Mouse (Mus musculus) midbrain, embryonic 15.5 days (tissue): ENCODE results near the gene Slc12a3. TPM values are rescaled to one million over a fixed set of nuclear protein-coding genes. Genes with fewer than 3 reads are reported as not detected.
A peak's percentile ranks its signal among the peaks of the same experiment; 100 is the strongest.

ENCODE experiments used
- ATAC-seq: fragments of 200-750 bp; cut with Nextera tagmentation; replicated peaks from 2 replicates; pipeline ENCODE4 v1.8.0; 2017; ENCODE audit warnings: moderate TSS enrichment
- H3K27ac ChIP-seq: fragments of 300-500 bp; sonication (generic); 2 replicates; pipeline ENCODE4 v1.5.1; 2015; ENCODE audit warnings: mild to moderate bottlenecking, inconsistent platforms
- H3K27me3 ChIP-seq: fragments of 300-500 bp; sonication (generic); replicated peaks from 2 replicates; pipeline ENCODE4 v1.6.1; 2015; ENCODE audit warnings: inconsistent platforms
- H3K36me3 ChIP-seq: fragments of 300-500 bp; sonication (generic); replicated peaks from 2 replicates; pipeline ENCODE4 v1.6.1; 2015; ENCODE audit warnings: inconsistent platforms
- H3K4me1 ChIP-seq: fragments of 300-500 bp; sonication (generic); 2 replicates; pipeline ENCODE4 v1.6.1; 2015; ENCODE audit warnings: inconsistent platforms
- H3K4me2 ChIP-seq: fragments of 300-500 bp; sonication (generic); 2 replicates; pipeline ENCODE4 v1.6.1; 2015; ENCODE audit warnings: inconsistent platforms, mild to moderate bottlenecking, moderate library complexity
- H3K4me3 ChIP-seq: fragments of 300-500 bp; sonication (generic); 2 replicates; pipeline ENCODE4 v1.5.1; 2015; ENCODE audit warnings: mild to moderate bottlenecking, inconsistent platforms
- H3K9ac ChIP-seq: fragments of 300-500 bp; sonication (generic); 2 replicates; pipeline ENCODE4 v1.6.1; 2015; ENCODE audit warnings: mild to moderate bottlenecking, inconsistent platforms
- H3K9me3 ChIP-seq: fragments of 300-500 bp; sonication (generic); 2 replicates; pipeline ENCODE4 v1.6.1; 2016; ENCODE audit warnings: inconsistent platforms
- WGBS: fragments of 180-500 bp; shearing (Covaris S2); methylation state at CpG from one replicate; pipeline ENCODE4 v1.1.7; 2015; ENCODE audit warnings: mixed read lengths; 5-methylcytosine and 5-hydroxymethylcytosine counted together
- polyA plus RNA-seq: library from polyadenylated mRNA; unstranded; fragments of >200 nt; fragmentation: Nextera tagmentation; extraction: Ambion mirVana; gene quantifications from 2 replicates; pipeline ENCODE4 v1.2.1, GENCODE M21; 2015

Slc12a3 gene
- polyA plus RNA-seq, 1 experiment from 2014 or later, result 0.05 TPM

DNA sequence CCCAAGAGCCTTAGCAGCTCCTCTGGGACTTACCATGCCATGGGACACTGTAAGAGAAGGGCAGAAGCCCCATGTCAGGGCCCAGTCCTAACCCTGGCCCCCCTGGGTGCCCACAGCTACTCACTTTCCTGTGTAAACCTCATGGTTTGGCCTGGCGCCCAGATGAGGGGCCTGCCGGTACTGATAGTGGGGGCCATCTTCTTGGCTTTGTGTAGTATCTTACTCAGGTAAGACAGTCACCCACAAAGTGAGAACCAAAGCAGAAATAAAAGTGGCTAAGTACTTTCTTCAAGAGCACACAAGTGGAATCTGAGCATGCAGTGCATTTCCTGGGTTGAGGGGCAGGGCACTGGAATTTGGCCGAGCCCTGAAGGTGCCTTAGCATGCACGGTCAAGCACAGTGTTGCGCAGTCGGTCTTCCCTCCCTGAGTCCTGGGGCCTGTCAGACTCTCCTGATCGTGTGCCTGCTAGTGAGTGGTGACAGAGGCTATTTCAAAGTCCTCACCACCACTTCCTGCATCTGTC lies 21.9 kb upstream of the Slc12a3 start:
- Histone ChIP-seq H3K27me3 (no peaks in the 10 kb centered on the region), H3K9ac (no peak overlapping the region), H3K36me3 (peaks cover 68% of the 10 kb centered on the region), H3K27ac (no peak overlapping the region), H3K4me3 (no peak overlapping the region), H3K4me1 (no peaks in the 10 kb centered on the region), H3K9me3 (no peaks in the 10 kb centered on the region), H3K4me2 (no peak overlapping the region)
- no peak for ATAC-seq
- WGBS, result 93% methylated on average over 7 of the region's 7 CpGs

DNA sequence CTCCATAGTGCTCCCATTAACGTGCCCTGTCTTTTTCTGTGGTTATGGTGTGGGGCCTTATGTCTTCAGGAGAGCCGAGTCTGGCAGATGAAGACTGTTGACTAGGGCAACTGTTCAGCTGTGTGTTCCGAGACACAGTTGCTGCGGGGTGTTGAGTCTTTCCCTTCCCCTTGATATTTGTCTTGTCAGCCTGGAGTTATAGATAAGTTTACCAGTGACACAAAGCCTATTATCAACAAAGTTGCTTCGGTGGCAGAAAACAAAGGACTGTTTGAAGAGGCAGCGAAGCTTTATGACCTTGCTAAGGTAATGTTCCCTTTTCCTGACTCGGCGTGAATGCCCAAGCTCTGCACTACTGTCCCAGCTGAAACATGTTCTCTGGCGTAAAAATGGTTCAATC lies 21.3 kb upstream of the Slc12a3 start:
- H3K27ac ChIP-seq, result no peak overlapping the region
- no peaks in the 10 kb centered on the region for H3K27me3 ChIP-seq
- H3K9me3 ChIP-seq, result no peaks in the 10 kb centered on the region
- 92% methylated on average over 9 of the region's 9 CpGs for WGBS
- no peak for ATAC-seq
- no peak overlapping the region for H3K9ac ChIP-seq
- H3K36me3 ChIP-seq, result peaks cover 65% of the 10 kb centered on the region
- no peaks in the 10 kb centered on the region for H3K4me1 ChIP-seq
- no peak overlapping the region for H3K4me2 ChIP-seq
- no peak overlapping the region for H3K4me3 ChIP-seq

DNA sequence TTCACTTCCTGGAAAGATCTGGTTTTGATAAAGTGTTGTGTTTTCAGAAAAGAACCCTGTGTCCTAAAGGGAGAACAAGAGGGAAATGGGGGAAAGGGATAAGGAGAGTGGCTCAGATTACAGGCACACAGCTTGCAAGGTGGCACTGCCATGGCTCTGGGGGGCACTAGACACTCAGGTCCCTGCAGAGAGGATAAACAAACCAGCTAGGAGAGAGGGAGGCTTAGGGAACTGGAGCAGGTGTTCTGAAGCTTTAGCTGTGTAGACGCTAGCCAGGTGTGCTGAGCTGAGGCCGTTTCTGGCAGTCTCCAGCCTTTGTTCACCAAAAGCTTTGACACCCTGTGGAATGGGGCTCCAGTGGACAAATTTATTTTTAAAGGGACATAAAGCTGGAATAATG lies 14.9 kb upstream of the Slc12a3 start:
- ATAC-seq, result no peak
- H3K36me3 ChIP-seq, result peaks cover 57% of the 10 kb centered on the region
- H3K9me3 ChIP-seq, result no peaks in the 10 kb centered on the region
- no peak overlapping the region for H3K27ac ChIP-seq
- no peaks in the 10 kb centered on the region for H3K4me1 ChIP-seq
- H3K4me2 ChIP-seq, result no peak overlapping the region
- WGBS, result 82% methylated on average over 2 of the region's 2 CpGs
- H3K27me3 ChIP-seq, result no peaks in the 10 kb centered on the region
- H3K4me3 ChIP-seq, result no peak overlapping the region
- no peak overlapping the region for H3K9ac ChIP-seq

DNA sequence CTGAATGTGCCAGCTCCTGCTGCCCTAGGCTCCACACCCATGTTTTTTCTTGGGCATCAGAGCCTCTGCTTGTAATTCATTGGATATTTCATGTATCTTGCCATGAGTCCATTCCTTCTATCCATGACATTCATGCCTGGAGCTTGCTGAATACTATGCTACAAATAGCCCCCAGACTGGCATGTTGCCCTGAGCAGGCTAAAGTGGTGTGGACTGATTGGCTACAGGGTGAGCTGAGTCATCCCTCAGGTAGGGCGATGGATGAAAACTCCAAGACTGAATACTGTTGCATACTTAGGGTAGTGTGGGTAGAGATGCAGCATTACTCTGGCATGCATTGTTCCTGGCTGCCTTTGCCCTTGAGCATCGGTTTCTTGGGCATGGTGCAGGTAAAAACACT lies 11.8 kb upstream of the Slc12a3 start:
- Histone ChIP-seq H3K27me3 (no peaks in the 10 kb centered on the region), H3K4me1 (no peaks in the 10 kb centered on the region), H3K36me3 (peaks cover 33% of the 10 kb centered on the region), H3K27ac (no peak overlapping the region), H3K4me3 (no peak overlapping the region), H3K9ac (no peak overlapping the region), H3K4me2 (no peak overlapping the region), H3K9me3 (no peaks in the 10 kb centered on the region)
- 93% methylated on average over 2 of the region's 2 CpGs for WGBS
- no peak for ATAC-seq

- Histone ChIP-seq H3K9me3 (no peaks in the 10 kb centered on the region), H3K36me3 (peaks cover 33% of the 10 kb centered on the region), H3K4me3 (no peak overlapping the region), H3K4me2 (no peak overlapping the region), H3K9ac (no peak overlapping the region), H3K27ac (no peak overlapping the region), H3K4me1 (no peaks in the 10 kb centered on the region), H3K27me3 (no peaks in the 10 kb centered on the region)
- WGBS, result 94% methylated on average over 2 of the region's 2 CpGs
- ATAC-seq, result no peak
These were observed 11.3 kb upstream of the Slc12a3 start for GRCm38 (mm10) chr8:94317691-94318090.

GRCm38 (mm10) chr8:94320036-94320435 lies 9.0 kb upstream of the Slc12a3 start:
- ATAC-seq, result no peak
- Histone ChIP-seq H3K4me1 (no peaks in the 10 kb centered on the region), H3K4me2 (no peak overlapping the region), H3K27ac (no peak overlapping the region), H3K9me3 (no peaks in the 10 kb centered on the region), H3K27me3 (no peaks in the 10 kb centered on the region), H3K36me3 (peaks cover 23% of the 10 kb centered on the region), H3K9ac (no peak overlapping the region), H3K4me3 (no peak overlapping the region)
- 91% methylated on average over 2 of the region's 2 CpGs for WGBS

GRCm38 (mm10) chr8:94322083-94322482 lies 6.9 kb upstream of the Slc12a3 start:
- H3K9ac ChIP-seq, result no peak overlapping the region
- H3K36me3 ChIP-seq, result peaks cover 13% of the 10 kb centered on the region; the same call in 1 of the 2 replicates
- no peaks in the 10 kb centered on the region for H3K27me3 ChIP-seq
- no peak for ATAC-seq
- H3K9me3 ChIP-seq, result no peaks in the 10 kb centered on the region
- H3K27ac ChIP-seq, result no peak overlapping the region
- no peaks in the 10 kb centered on the region for H3K4me1 ChIP-seq
- H3K4me2 ChIP-seq, result no peak overlapping the region
- 61% methylated on average over 4 of the region's 4 CpGs for WGBS
- no peak overlapping the region for H3K4me3 ChIP-seq

GRCm38 (mm10) chr8:94323041-94323440 lies 6.0 kb upstream of the Slc12a3 start:
- Histone ChIP-seq H3K9ac (no peak overlapping the region), H3K27me3 (no peaks in the 10 kb centered on the region), H3K9me3 (no peaks in the 10 kb centered on the region), H3K4me2 (no peak overlapping the region), H3K4me1 (no peaks in the 10 kb centered on the region), H3K4me3 (no peak overlapping the region), H3K36me3 (peaks cover 4% of the 10 kb centered on the region; the same call in 1 of the 2 replicates), H3K27ac (no peak overlapping the region)
- no peak for ATAC-seq
- 93% methylated on average over 6 of the region's 6 CpGs for WGBS

DNA sequence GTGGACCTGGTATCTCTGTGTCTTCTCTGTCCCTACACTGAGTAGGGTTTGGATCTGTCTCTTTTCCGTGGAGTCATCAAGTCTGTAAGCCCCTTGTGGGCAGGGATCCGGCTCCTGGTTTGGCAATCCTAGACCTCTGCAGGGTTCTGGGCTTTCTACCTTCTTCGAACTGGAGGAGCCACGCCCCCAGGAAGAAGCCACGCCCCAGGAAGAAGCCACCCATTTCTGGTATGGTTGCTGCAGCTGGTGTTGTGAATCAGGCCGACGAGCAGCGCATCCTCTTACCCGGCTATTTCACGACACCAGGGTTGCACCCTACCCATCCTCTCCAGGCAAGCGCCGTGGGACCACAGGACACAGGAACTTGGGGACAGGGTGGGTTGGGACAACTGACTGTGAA lies 4.9 kb upstream of the Slc12a3 start:
- no peak overlapping the region for H3K27ac ChIP-seq
- no peak overlapping the region for H3K9ac ChIP-seq
- ATAC-seq, result no peak
- no peaks in the 10 kb centered on the region for H3K4me1 ChIP-seq
- no peak overlapping the region for H3K4me3 ChIP-seq
- H3K4me2 ChIP-seq, result no peak overlapping the region
- H3K9me3 ChIP-seq, result no peaks in the 10 kb centered on the region
- H3K36me3 ChIP-seq, result 0 out of 2 replicates have a peak, but pooled peaks cover 4% of the 10 kb centered on the region
- 52% methylated on average over 12 of the region's 12 CpGs for WGBS
- H3K27me3 ChIP-seq, result no peaks in the 10 kb centered on the region

GRCm38 (mm10) chr8:94326016-94326415 lies 3.0 kb upstream of the Slc12a3 start:
- no peak overlapping the region for H3K4me2 ChIP-seq
- H3K27ac ChIP-seq, result no peak overlapping the region
- no peaks in the 10 kb centered on the region for H3K9me3 ChIP-seq
- H3K9ac ChIP-seq, result no peak overlapping the region
- H3K27me3 ChIP-seq, result no peaks in the 10 kb centered on the region
- no peaks in the 10 kb centered on the region for H3K4me1 ChIP-seq
- 0 out of 2 replicates have a peak, but pooled peaks cover 2% of the 10 kb centered on the region for H3K36me3 ChIP-seq
- H3K4me3 ChIP-seq, result no peak overlapping the region
- ATAC-seq, result no peak
- WGBS, result 74% methylated on average over 4 of the region's 4 CpGs

DNA sequence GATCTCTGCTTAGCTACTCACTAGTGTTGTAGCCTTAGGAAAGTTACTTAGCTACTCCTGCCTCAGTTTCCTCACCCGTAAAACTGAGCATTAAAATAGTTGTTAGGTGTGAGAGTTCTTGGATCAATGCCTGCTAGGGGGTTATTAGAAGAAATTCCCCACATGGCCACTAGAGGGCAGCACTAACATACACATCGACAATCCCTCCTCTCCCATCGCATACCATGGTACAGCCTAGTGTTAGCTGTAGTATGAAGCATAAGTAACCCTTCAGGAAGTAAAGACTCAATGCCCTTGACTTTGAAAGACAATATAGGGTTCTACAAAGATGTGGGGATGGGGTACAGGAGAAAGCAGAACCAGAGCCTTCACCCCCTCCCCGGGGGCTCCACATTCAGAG lies 1.7 kb downstream of the Slc12a3 start:
- no peak overlapping the region for H3K9ac ChIP-seq
- H3K27me3 ChIP-seq, result no peaks in the 10 kb centered on the region
- no peaks in the 10 kb centered on the region for H3K9me3 ChIP-seq
- no peaks in the 10 kb centered on the region for H3K36me3 ChIP-seq
- ATAC-seq, result peak; percentile 70
- no peak overlapping the region for H3K4me3 ChIP-seq
- no peaks in the 10 kb centered on the region for H3K4me1 ChIP-seq
- no peak overlapping the region for H3K4me2 ChIP-seq
- WGBS, result 37% methylated on average over 4 of the region's 4 CpGs
- H3K27ac ChIP-seq, result no peak overlapping the region

DNA sequence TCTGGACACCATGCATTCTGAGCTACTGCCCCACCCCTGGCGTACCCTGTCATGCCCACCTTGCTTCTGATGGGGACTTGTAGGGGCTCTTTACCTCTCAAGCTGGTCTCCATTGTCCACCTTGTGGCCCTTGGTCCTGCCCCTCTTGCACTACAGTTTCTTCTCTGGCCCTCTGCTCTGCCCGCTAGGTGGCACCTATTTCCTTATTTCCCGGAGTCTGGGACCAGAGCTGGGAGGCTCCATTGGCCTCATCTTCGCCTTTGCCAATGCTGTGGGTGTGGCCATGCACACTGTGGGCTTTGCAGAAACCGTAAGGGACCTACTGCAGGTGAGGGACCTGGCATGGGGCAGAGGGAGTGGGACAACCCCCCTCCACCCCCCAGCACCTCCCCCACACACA lies 4.3 kb downstream of the Slc12a3 start:
- H3K27ac ChIP-seq, result no peak overlapping the region
- H3K36me3 ChIP-seq, result no peaks in the 10 kb centered on the region
- no peaks in the 10 kb centered on the region for H3K27me3 ChIP-seq
- no peak overlapping the region for H3K4me2 ChIP-seq
- ATAC-seq, result no peak
- H3K4me3 ChIP-seq, result no peak overlapping the region
- H3K4me1 ChIP-seq, result no peaks in the 10 kb centered on the region
- H3K9ac ChIP-seq, result no peak overlapping the region
- no peaks in the 10 kb centered on the region for H3K9me3 ChIP-seq
- WGBS, result 51% methylated on average over 5 of the region's 5 CpGs

- Histone ChIP-seq H3K9ac (no peak overlapping the region), H3K27ac (no peak overlapping the region), H3K4me3 (no peak overlapping the region), H3K36me3 (no peaks in the 10 kb centered on the region), H3K9me3 (no peaks in the 10 kb centered on the region), H3K4me1 (no peaks in the 10 kb centered on the region), H3K4me2 (no peak overlapping the region), H3K27me3 (no peaks in the 10 kb centered on the region)
- WGBS, result 87% methylated on average over 8 of the region's 8 CpGs
- ATAC-seq, result no peak
These were observed 8.6 kb downstream of the Slc12a3 start for GRCm38 (mm10) chr8:94337559-94337958.
